ENCODE assay signal across 24 mouse cellular contexts in the genomic region with DNA sequence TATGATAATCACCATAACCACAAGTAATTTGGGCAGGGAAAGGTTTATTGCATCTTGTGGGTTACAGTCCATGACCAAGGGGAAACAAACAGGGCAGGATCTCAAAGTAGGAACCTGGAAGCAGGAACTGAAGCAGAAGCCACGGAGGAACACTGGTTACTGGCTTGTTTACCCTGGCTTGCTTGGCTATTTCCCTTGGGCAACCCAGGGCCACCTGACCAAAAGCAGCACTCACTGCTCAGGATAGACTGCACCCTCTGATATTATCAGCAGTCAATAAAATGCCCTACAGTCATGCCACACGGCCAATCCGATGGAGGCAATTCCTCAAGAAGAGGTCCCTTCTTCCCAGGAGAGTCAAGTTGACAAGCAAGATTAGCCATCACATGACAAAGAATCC. TPM values are rescaled to one million over a fixed set of nuclear protein-coding genes. Genes with fewer than 3 reads are reported as not detected.
A peak's percentile ranks its signal among the peaks of the same experiment; 100 is the strongest.
DNase-seq lines count a peak whose midpoint lies in the region; ATAC-seq and TF ChIP-seq lines count a peak whose summit lies in the region.
"Had no signal": no experiment of that assay in that cellular context is flagged by ENCODE, and none has a peak within 500 bp of the region (broad histone marks: within the 10 kb centered on the region; RNA-seq: fewer than 3 reads in every experiment).

No protein-coding gene starts in this region.

- H3K4me3 ChIP-seq in midbrain, embryonic 11.5 days (ENCODE audit: low read depth, low read length) = no peak overlapping the region
- no peak overlapping the region for H3K4me3 ChIP-seq in midbrain, postnatal 0 days (ENCODE audit: low read depth, low read length)
- H3K4me3 ChIP-seq in hindbrain, embryonic 16.5 days (ENCODE audit: low read length) = no peak overlapping the region
- H3K4me3 ChIP-seq: embryonic facial prominence, embryonic 12.5 days; embryonic facial prominence, embryonic 15.5 days; forebrain, embryonic 12.5 days; forebrain, embryonic 15.5 days; heart, embryonic 12.5 days; heart, embryonic 15.5 days had no signal

- no peak for TF ChIP-seq CTCF in midbrain, postnatal 0 days (IDR thresholded peaks at IDR 0.05)

- H3K27ac ChIP-seq in midbrain, embryonic 11.5 days (ENCODE audit: low read depth, low read length) = no peak overlapping the region
- no peak overlapping the region for H3K27ac ChIP-seq in midbrain, postnatal 0 days (ENCODE audit: low read depth, low read length)
- no peak overlapping the region for H3K27ac ChIP-seq in hindbrain, embryonic 16.5 days (ENCODE audit: low read depth, low read length)
- H3K27ac ChIP-seq: embryonic facial prominence, embryonic 12.5 days; embryonic facial prominence, embryonic 15.5 days; forebrain, embryonic 12.5 days; forebrain, embryonic 15.5 days; heart, embryonic 15.5 days; hindbrain, embryonic 14.5 days had no signal

- H3K9ac ChIP-seq in midbrain, embryonic 11.5 days (ENCODE audit: low read length) = no peak overlapping the region
- H3K9ac ChIP-seq in midbrain, postnatal 0 days (replicated peaks; ENCODE audit: low read length, poor library complexity, severe bottlenecking) = no peak overlapping the region
- H3K9ac ChIP-seq in hindbrain, embryonic 16.5 days (ENCODE audit: low read depth, low read length) = no peak overlapping the region
- H3K9ac ChIP-seq: embryonic facial prominence, embryonic 12.5 days; embryonic facial prominence, embryonic 15.5 days; forebrain, embryonic 12.5 days; forebrain, embryonic 15.5 days; heart, embryonic 12.5 days; heart, embryonic 15.5 days; hindbrain, embryonic 14.5 days had no signal

- 88% methylated on average over 3 of the region's 3 CpGs for WGBS in midbrain, embryonic 11.5 days
- 89% methylated on average over 3 of the region's 3 CpGs for WGBS in midbrain, postnatal 0 days
- 79% methylated on average over 3 of the region's 3 CpGs for WGBS in hindbrain, embryonic 16.5 days

- ATAC-seq in midbrain, embryonic 11.5 days (ENCODE audit: low FRiP score) = no peak
- no peak for ATAC-seq in midbrain, postnatal 0 days (ENCODE audit: low FRiP score)
- peak; percentile 13; the same call in 1 of the 2 replicates for ATAC-seq in common myeloid progenitor, adult 5-6 weeks (replicated peaks; ENCODE audit: low read depth, poor library complexity, severe bottlenecking)
- peak; percentile 9; the same call in 1 of the 2 replicates for ATAC-seq in megakaryocyte, adult 5-6 weeks (ENCODE audit: poor library complexity, severe bottlenecking)
- ATAC-seq in hindbrain, embryonic 16.5 days = no peak
- ATAC-seq: activated CD4-positive, CD25-positive, alpha-beta regulatory T cell, adult 4 months; forebrain, embryonic 15.5 days had no signal

- H3K9me3 ChIP-seq in midbrain, embryonic 11.5 days (ENCODE audit: control insufficient read depth, low read length) = no peaks in the 10 kb centered on the region
- no peaks in the 10 kb centered on the region for H3K9me3 ChIP-seq in midbrain, postnatal 0 days (ENCODE audit: low read length)
- H3K9me3 ChIP-seq in hindbrain, embryonic 16.5 days (ENCODE audit: control insufficient read depth, low read length) = no peaks in the 10 kb centered on the region
- H3K9me3 ChIP-seq: embryonic facial prominence, embryonic 12.5 days; embryonic facial prominence, embryonic 15.5 days; forebrain, embryonic 12.5 days; forebrain, embryonic 15.5 days; heart, embryonic 12.5 days; heart, embryonic 15.5 days had no signal

- no peak overlapping the region for H3K4me2 ChIP-seq in midbrain, embryonic 11.5 days
- H3K4me2 ChIP-seq in midbrain, postnatal 0 days (ENCODE audit: low read depth, low read length, poor library complexity, severe bottlenecking) = no peak overlapping the region
- no peak overlapping the region for H3K4me2 ChIP-seq in hindbrain, embryonic 16.5 days (ENCODE audit: low read length)
- H3K4me2 ChIP-seq: embryonic facial prominence, embryonic 12.5 days; embryonic facial prominence, embryonic 15.5 days; forebrain, embryonic 12.5 days; forebrain, embryonic 15.5 days; heart, embryonic 12.5 days; heart, embryonic 15.5 days; hindbrain, embryonic 14.5 days had no signal

- peak; percentile 39 for DNase-seq in midbrain, embryonic 11.5 days (ENCODE audit: low spot score, missing footprints)
- DNase-seq in midbrain, postnatal 0 days (ENCODE audit: low spot score) = no peak
- DNase-seq in thymus, postnatal 14 days = no peak
- DNase-seq: adrenal gland, adult 8-10 months; adrenal gland, postnatal 25 days; cerebellum, adult 11-12 months; cerebellum, adult 8-10 months; cerebellum, postnatal 14 days; gastrocnemius, postnatal 10 days; gastrocnemius, postnatal 36 days; heart, adult 18-20 months; heart, postnatal 10 days; heart, postnatal 4 days had no signal

- no peaks in the 10 kb centered on the region for H3K36me3 ChIP-seq in midbrain, embryonic 11.5 days (ENCODE audit: control insufficient read depth, insufficient read depth, low read length)
- no peaks in the 10 kb centered on the region for H3K36me3 ChIP-seq in midbrain, postnatal 0 days (ENCODE audit: insufficient read depth, low read length)
- no peaks in the 10 kb centered on the region for H3K36me3 ChIP-seq in hindbrain, embryonic 16.5 days (ENCODE audit: control insufficient read depth, insufficient read depth, low read length)
- H3K36me3 ChIP-seq: embryonic facial prominence, embryonic 12.5 days; embryonic facial prominence, embryonic 15.5 days; forebrain, embryonic 12.5 days; forebrain, embryonic 15.5 days; heart, embryonic 12.5 days; heart, embryonic 15.5 days had no signal

- H3K4me1 ChIP-seq in midbrain, embryonic 11.5 days (ENCODE audit: control insufficient read depth, insufficient read depth, low read length) = peaks cover 4% of the 10 kb centered on the region; the same call in 1 of the 2 replicates
- H3K4me1 ChIP-seq in midbrain, postnatal 0 days (ENCODE audit: insufficient read depth, low read length) = no peaks in the 10 kb centered on the region
- peaks cover 20% of the 10 kb centered on the region for H3K4me1 ChIP-seq in hindbrain, embryonic 16.5 days (ENCODE audit: control insufficient read depth, insufficient read depth, low read depth, low read length)

- H3K27me3 ChIP-seq in midbrain, embryonic 11.5 days (ENCODE audit: control insufficient read depth, insufficient read depth, low read length) = no peaks in the 10 kb centered on the region
- H3K27me3 ChIP-seq in midbrain, postnatal 0 days (ENCODE audit: insufficient read depth, low read length) = no peaks in the 10 kb centered on the region
- H3K27me3 ChIP-seq in hindbrain, embryonic 16.5 days (replicated peaks; ENCODE audit: control insufficient read depth, insufficient read depth, low read length) = no peaks in the 10 kb centered on the region
- H3K27me3 ChIP-seq: embryonic facial prominence, embryonic 12.5 days; embryonic facial prominence, embryonic 15.5 days; forebrain, embryonic 12.5 days; forebrain, embryonic 15.5 days; heart, embryonic 12.5 days; heart, embryonic 15.5 days had no signal

RNA-seq across cellular contexts. Expression of a gene that starts 1.9 kb away (rescaled TPM):
- 0.80 and 0.89 TPM in 2 replicates for polyA plus RNA-seq in midbrain, embryonic 11.5 days (2014; fragmentation: Nextera tagmentation; extraction: Ambion mirVana)
- total RNA-seq in midbrain, postnatal 0 days (2014; rRNA removed) = 4.7 and 4.9 TPM in 2 replicates
- polyA plus RNA-seq in midbrain, postnatal 0 days (2015; fragmentation: Nextera tagmentation; extraction: Ambion mirVana) = 3.2 and 4.2 TPM in 2 replicates
- 0.27 and 1.2 TPM in 2 replicates for total RNA-seq in common myeloid progenitor, adult 5-6 weeks (2017)
- total RNA-seq in megakaryocyte, adult 5-6 weeks (2015) = 0.25 and 0.57 TPM in 2 replicates
- 0.24 and 1.1 TPM in 2 replicates for total RNA-seq in megakaryocyte, adult 5-6 weeks (2017)
- 3.3 TPM in 2 replicates for polyA plus RNA-seq in hindbrain, embryonic 16.5 days (2015; fragmentation: Nextera tagmentation; extraction: Ambion mirVana)

Comparison
In these comparisons a context has a peak if more than half of its experiments do, and no peak if none do; other contexts are left out.
1. ATAC-seq: peak in common myeloid progenitor, adult 5-6 weeks (single experiment) and megakaryocyte, adult 5-6 weeks (single experiment); none in midbrain, embryonic 11.5 days (single experiment), midbrain, postnatal 0 days (single experiment) and hindbrain, embryonic 16.5 days (single experiment).